Mouse (Mus musculus) embryonic facial prominence, embryonic 12.5 days (tissue): Measurements from ENCODE around the gene Ahnak2. TPM values are rescaled to one million over a fixed set of nuclear protein-coding genes. Genes with fewer than 3 reads are reported as not detected.
A peak's percentile ranks its signal among the peaks of the same experiment; 100 is the strongest.
"Not testable (repeated sequence)": the region's sequence is repeated elsewhere in the genome, so short reads cannot be mapped to it uniquely, and the experiment has no call there.

Source experiments
- ATAC-seq: fragments of 200-750 bp; cut with Nextera tagmentation; 2 replicates; pipeline ENCODE4 v1.8.0; 2017; ENCODE audit not compliant: insufficient number of reproducible peaks, insufficient read depth, low FRiP score, low TSS enrichment
- H3K27ac ChIP-seq: fragments of 300-500 bp; sonication (generic); 2 replicates; pipeline ENCODE4 v1.5.1; 2016; ENCODE audit warnings: mild to moderate bottlenecking
- H3K27me3 ChIP-seq: fragments of 300-500 bp; sonication (generic); 2 replicates; pipeline ENCODE4 v1.6.1; 2016; ENCODE audit warnings: mild to moderate bottlenecking, moderate library complexity
- H3K36me3 ChIP-seq: fragments of 300-500 bp; sonication (generic); 2 replicates; pipeline ENCODE4 v1.6.1; 2016; ENCODE audit warnings: mild to moderate bottlenecking
- H3K4me1 ChIP-seq: fragments of 300-500 bp; sonication (generic); 2 replicates; pipeline ENCODE4 v1.6.1; 2016
- H3K4me2 ChIP-seq: fragments of 300-500 bp; sonication (generic); replicated peaks from 2 replicates; pipeline ENCODE4 v1.6.1; 2016; ENCODE audit warnings: mild to moderate bottlenecking, moderate library complexity
- H3K4me3 ChIP-seq: fragments of 300-500 bp; sonication (generic); 2 replicates; pipeline ENCODE4 v1.5.1; 2016; ENCODE audit warnings: mild to moderate bottlenecking
- H3K9ac ChIP-seq: fragments of 300-500 bp; sonication (generic); 2 replicates; pipeline ENCODE4 v1.6.1; 2016; ENCODE audit warnings: mild to moderate bottlenecking, moderate library complexity
- H3K9me3 ChIP-seq: fragments of 300-500 bp; sonication (generic); 2 replicates; pipeline ENCODE4 v1.6.1; 2016; ENCODE audit warnings: mild to moderate bottlenecking, moderate library complexity
- WGBS: fragments of 180-500 bp; shearing (Covaris S2); methylation state at CpG from one replicate; pipeline ENCODE4 v1.1.7; 2016; 5-methylcytosine and 5-hydroxymethylcytosine counted together
- polyA plus RNA-seq: library from polyadenylated mRNA; unstranded; fragments of >200 nt; fragmentation: Nextera tagmentation; extraction: Ambion mirVana; gene quantifications from 2 replicates; pipeline ENCODE4 v1.2.1, GENCODE M21; 2016

Gene Ahnak2
- polyA plus RNA-seq, 1 experiment from 2014 or later = 0.83 TPM

DNA sequence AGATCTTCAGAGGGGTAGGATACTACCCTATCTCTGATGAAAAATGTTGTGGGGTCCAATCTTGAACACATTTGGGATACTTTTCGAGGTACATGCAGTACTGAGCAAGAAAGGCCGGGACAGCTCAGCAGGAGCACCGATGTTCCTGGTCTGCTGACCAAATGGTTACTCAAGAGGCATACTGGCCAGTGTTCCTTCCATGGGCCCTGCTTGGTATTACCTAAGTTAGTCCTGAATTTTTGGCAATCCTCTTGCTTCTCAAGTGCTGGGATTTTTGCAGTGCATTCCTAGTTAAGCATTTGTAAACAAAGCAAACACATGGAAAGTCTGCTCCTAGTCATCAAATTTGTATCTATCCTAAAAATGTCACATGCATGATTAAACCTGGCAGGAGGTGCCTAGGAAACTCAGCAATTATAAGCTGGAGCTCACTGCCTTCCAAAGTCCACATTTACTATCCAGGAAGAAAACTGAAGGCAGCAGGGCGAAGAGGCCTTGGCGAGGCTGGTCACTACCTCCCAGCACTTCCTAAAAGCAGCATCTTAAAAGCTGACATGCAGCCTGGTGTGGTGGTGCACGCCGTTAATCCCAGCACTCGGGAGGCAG is 16.7 kb upstream of the Ahnak2 start:
- H3K9me3 ChIP-seq = no peaks in the 10 kb centered on the region
- peaks cover 63% of the 10 kb centered on the region for H3K36me3 ChIP-seq
- H3K27ac ChIP-seq = no peak overlapping the region
- no peak for ATAC-seq
- H3K9ac ChIP-seq = no peak overlapping the region
- no peaks in the 10 kb centered on the region for H3K27me3 ChIP-seq
- no peak overlapping the region for H3K4me2 ChIP-seq
- no peak overlapping the region for H3K4me3 ChIP-seq
- H3K4me1 ChIP-seq = peaks cover 10% of the 10 kb centered on the region; the same call in 1 of the 2 replicates
- 92% methylated on average over 8 of the region's 8 CpGs for WGBS

GRCm38 (mm10) chr12:112816866-112817265 is 14.4 kb upstream of the Ahnak2 start:
- not testable (repeated sequence) for H3K27ac ChIP-seq
- peaks cover 69% of the 10 kb centered on the region for H3K36me3 ChIP-seq

DNA sequence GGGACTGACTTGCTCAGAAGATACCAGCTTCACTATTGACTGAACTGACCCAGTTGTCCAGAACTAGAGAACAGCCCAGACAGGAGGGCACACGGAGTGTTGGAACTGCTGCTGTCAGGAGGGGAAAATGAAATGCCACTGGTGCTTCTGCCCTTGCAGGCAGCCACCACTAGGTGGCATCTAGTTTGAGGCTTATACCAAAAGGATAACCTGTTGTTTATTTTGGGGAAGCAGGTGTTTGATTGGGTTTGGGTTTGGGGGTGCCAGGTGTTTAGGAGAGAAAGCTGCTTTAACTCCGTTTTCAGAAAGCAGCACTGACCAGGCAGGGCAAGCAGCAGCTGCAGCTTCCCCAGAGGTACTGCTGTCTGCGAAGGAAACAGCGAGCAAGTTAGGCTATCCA is 13.8 kb upstream of the Ahnak2 start:
- peaks cover 64% of the 10 kb centered on the region for H3K36me3 ChIP-seq
- ATAC-seq = no peak
- H3K27ac ChIP-seq = no peak overlapping the region
- no peaks in the 10 kb centered on the region for H3K27me3 ChIP-seq
- WGBS = 54% methylated on average over 4 of the region's 4 CpGs
- H3K4me3 ChIP-seq = no peak overlapping the region
- no peaks in the 10 kb centered on the region for H3K9me3 ChIP-seq
- H3K4me1 ChIP-seq = no peaks in the 10 kb centered on the region
- no peak overlapping the region for H3K9ac ChIP-seq
- H3K4me2 ChIP-seq = no peak overlapping the region

More at GRCm38 (mm10) chr12:112816866-112817265, 14.4 kb upstream of the Ahnak2 start:
- H3K27me3 ChIP-seq, ATAC-seq, H3K4me1 ChIP-seq, H3K4me3 ChIP-seq, H3K9me3 ChIP-seq, H3K9ac ChIP-seq, H3K4me2 ChIP-seq: not testable (repeated sequence)
- 85% methylated on average over 7 of the region's 7 CpGs for WGBS

DNA sequence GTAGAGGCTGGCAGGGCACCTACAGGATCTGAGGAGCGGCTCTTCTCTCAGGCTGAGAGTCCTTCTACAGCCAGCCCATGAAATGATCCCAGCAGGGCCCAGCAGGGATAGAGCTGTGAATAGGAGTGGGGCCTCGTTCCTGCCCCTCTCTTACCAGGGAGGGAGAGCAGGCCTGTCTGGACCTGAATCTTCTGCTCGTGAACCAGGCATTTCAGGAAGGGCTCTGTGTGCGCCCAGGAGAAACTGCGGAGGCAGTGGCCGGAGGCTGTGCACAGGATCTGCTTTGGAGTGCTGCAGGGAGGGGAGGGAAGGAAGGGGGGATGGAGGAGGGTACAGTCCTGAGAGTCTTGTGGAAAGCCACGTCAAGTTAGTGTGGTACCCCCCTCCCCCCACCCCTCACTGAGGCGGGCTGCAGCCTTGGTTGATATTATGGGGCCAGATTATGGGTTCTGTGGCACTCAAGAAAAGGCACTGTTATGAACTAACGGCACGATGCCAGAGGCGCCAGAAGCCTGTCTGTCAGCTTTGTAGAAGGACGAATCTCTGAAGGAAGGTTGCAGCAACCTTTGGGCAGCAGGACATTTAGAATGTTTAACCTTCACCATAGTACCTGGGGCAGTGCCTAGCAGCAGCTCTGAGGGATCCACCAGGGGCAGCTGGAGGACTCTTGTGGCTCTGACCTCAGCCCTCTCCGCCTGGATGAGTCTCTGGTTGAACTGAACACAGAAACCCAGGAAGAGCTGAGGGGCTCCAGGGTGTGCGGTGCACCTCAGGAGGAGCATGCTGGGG is 12.4 kb upstream of the Ahnak2 start:
- ATAC-seq = no peak
- H3K27ac ChIP-seq = 0 out of 2 replicates have a peak overlapping the region, but pooled peaks have one; percentile 6
- 74% methylated on average over 14 of the region's 14 CpGs for WGBS

DNA sequence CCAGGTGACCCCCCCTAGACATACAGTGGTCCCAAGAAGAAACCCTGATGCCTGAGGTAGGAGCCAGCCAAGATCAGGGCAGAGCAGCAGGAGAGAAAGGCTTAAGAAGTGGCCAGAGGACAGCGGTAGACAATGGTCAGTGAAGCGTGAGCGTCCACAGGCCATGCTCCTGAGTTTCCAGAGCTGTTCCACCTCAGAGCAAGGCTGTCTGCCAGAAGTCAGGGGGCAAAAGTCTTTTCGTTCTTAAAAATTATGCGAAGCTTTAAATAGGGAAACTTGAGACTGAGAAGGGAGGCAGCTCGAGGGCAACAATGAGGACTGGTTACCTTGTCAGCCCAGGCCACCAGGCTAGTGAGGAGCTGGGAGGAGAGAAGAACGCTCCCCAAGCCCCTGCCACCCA is 10.9 kb upstream of the Ahnak2 start:
- Histone ChIP-seq H3K4me2 (no peak overlapping the region), H3K4me3 (no peak overlapping the region), H3K27me3 (no peaks in the 10 kb centered on the region), H3K36me3 (peaks cover 38% of the 10 kb centered on the region), H3K9ac (no peak overlapping the region), H3K27ac (no peak overlapping the region), H3K4me1 (peaks cover 11% of the 10 kb centered on the region), H3K9me3 (no peaks in the 10 kb centered on the region)
- 85% methylated on average over 7 of the region's 7 CpGs for WGBS
- no peak for ATAC-seq

More for the DNA sequence above, 12.4 kb upstream of the Ahnak2 start:
- Histone ChIP-seq H3K4me1 (peaks cover 2% of the 10 kb centered on the region; the same call in 1 of the 2 replicates), H3K4me2 (no peak overlapping the region), H3K36me3 (peaks cover 53% of the 10 kb centered on the region), H3K27me3 (no peaks in the 10 kb centered on the region), H3K9me3 (no peaks in the 10 kb centered on the region), H3K9ac (no peak overlapping the region), H3K4me3 (no peak overlapping the region)

- ATAC-seq = no peak
- H3K36me3 ChIP-seq = peaks cover 18% of the 10 kb centered on the region; the same call in 1 of the 2 replicates
- WGBS = 64% methylated on average over 19 of the region's 19 CpGs
- H3K9me3 ChIP-seq = no peaks in the 10 kb centered on the region
- H3K27ac ChIP-seq = no peak overlapping the region
- H3K4me3 ChIP-seq = peak overlapping the region; percentile 55; the same call in 1 of the 2 replicates
- H3K9ac ChIP-seq = peak overlapping the region; percentile 64; the same call in 1 of the 2 replicates
- peaks cover 15% of the 10 kb centered on the region for H3K4me1 ChIP-seq
- H3K4me2 ChIP-seq = peak overlapping the region; percentile 96
- H3K27me3 ChIP-seq = peaks cover 3% of the 10 kb centered on the region; the same call in 1 of the 2 replicates
Measured at GRCm38 (mm10) chr12:112810092-112810885, 7.8 kb upstream of the Ahnak2 start.

GRCm38 (mm10) chr12:112809641-112810040 is 7.2 kb upstream of the Ahnak2 start:
- Histone ChIP-seq H3K36me3 (peaks cover 12% of the 10 kb centered on the region; the same call in 1 of the 2 replicates), H3K27ac (no peak overlapping the region), H3K9me3 (no peaks in the 10 kb centered on the region), H3K4me3 (peak overlapping the region; percentile 55), H3K27me3 (peaks cover 3% of the 10 kb centered on the region; the same call in 1 of the 2 replicates), H3K4me1 (peaks cover 15% of the 10 kb centered on the region), H3K9ac (peak overlapping the region; percentile 64), H3K4me2 (peak overlapping the region; percentile 96)
- no peak for ATAC-seq
- WGBS = 24% methylated on average over 8 of the region's 8 CpGs

GRCm38 (mm10) chr12:112808587-112809364 is 6.3 kb upstream of the Ahnak2 start, which contains the start of gene Clba1:
Gene Clba1 (plus strand): TSS chr12:112808937.
- peak within 1 kb of the TSS; percentile 64 for H3K9ac ChIP-seq
- H3K4me2 ChIP-seq = peak within 1 kb of the TSS; percentile 96
- 0 out of 2 replicates have a peak, but pooled peaks cover 3% of the 10 kb centered on the region for H3K36me3 ChIP-seq
- peaks cover 15% of the 10 kb centered on the region for H3K4me1 ChIP-seq
- peaks cover 3% of the 10 kb centered on the region; the same call in 1 of the 2 replicates for H3K27me3 ChIP-seq
- 1% methylated on average over 64 of the region's 64 CpGs for WGBS
- peak within 1 kb of the TSS; percentile 51 for H3K27ac ChIP-seq
- peak; percentile 87 for ATAC-seq
- H3K9me3 ChIP-seq = no peaks in the 10 kb centered on the region
- H3K4me3 ChIP-seq = peak within 1 kb of the TSS; percentile 55

DNA sequence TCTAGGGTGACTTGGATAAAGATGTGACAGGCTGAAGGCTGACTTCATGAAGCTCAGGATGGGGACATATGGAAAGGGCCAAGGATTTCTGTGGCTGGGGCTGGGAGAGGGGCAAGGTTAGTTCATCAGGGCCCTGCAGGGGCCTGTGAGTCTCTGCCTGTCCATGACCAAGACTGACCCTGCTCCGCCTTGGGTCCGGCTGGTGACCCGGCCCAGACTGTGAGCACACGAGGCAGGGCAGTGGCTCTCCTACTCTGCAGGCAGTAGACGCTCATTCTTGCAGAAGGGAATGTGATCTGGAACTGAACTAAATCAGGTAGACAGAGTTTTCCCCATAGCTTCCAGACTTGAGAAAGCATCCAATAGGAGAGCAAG is 5.7 kb upstream of the Ahnak2 start:
- Histone ChIP-seq H3K27me3 (peaks cover 5% of the 10 kb centered on the region), H3K9ac (peak overlapping the region; percentile 64), H3K36me3 (no peaks in the 10 kb centered on the region), H3K9me3 (no peaks in the 10 kb centered on the region), H3K4me1 (peaks cover 15% of the 10 kb centered on the region), H3K4me2 (peak overlapping the region; percentile 96), H3K4me3 (peak overlapping the region; percentile 55), H3K27ac (peak overlapping the region; percentile 51)
- 59% methylated on average over 5 of the region's 5 CpGs for WGBS
- no peak for ATAC-seq

- H3K27ac ChIP-seq = no peak overlapping the region
- ATAC-seq = no peak
- peaks cover 15% of the 10 kb centered on the region for H3K4me1 ChIP-seq
- H3K9me3 ChIP-seq = no peaks in the 10 kb centered on the region
- peak overlapping the region; percentile 96; the same call in 1 of the 2 replicates for H3K4me2 ChIP-seq
- H3K4me3 ChIP-seq = no peak overlapping the region
- peaks cover 8% of the 10 kb centered on the region for H3K27me3 ChIP-seq
- H3K36me3 ChIP-seq = no peaks in the 10 kb centered on the region
- peak overlapping the region; percentile 64; the same call in 1 of the 2 replicates for H3K9ac ChIP-seq
- WGBS = 90% methylated on average over 4 of the region's 4 CpGs
Measured at GRCm38 (mm10) chr12:112807796-112808195, 5.3 kb upstream of the Ahnak2 start.

DNA sequence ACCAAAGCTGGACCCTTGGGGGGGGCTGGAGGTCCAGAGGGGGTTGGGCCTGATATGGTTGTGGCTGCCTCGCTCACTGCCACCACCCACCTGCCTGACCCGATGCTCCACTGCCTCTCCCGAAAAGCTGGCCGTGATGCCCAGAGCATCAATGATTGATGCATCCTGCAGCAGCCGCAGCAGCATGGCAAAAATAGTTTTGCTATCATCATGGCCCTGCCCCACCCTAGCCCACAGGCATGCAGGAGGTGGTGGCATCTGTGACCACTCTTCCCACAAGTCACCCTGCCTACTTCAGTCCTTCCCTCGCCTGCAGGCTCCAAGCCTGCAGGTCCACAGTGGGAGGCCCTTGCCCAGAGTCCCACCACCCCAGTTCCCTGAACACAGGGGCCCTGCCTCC is 3.6 kb upstream of the Ahnak2 start:
- ATAC-seq = no peak
- Histone ChIP-seq H3K9ac (no peak overlapping the region), H3K36me3 (no peaks in the 10 kb centered on the region), H3K27me3 (peaks cover 24% of the 10 kb centered on the region), H3K4me1 (peaks cover 20% of the 10 kb centered on the region), H3K4me2 (no peak overlapping the region), H3K4me3 (no peak overlapping the region), H3K27ac (no peak overlapping the region), H3K9me3 (no peaks in the 10 kb centered on the region)
- 76% methylated on average over 6 of the region's 6 CpGs for WGBS
